Mouse (Mus musculus) embryonic facial prominence, embryonic 12.5 days (tissue): ENCODE data around the gene Gjd3. TPM values are rescaled to one million over a fixed set of nuclear protein-coding genes. Genes with fewer than 3 reads are reported as not detected.

Source experiments
- ATAC-seq: fragments of 200-750 bp; cut with Nextera tagmentation; 2 replicates; pipeline ENCODE4 v1.8.0; 2017; ENCODE audit not compliant: insufficient number of reproducible peaks, insufficient read depth, low FRiP score, low TSS enrichment
- H3K27ac ChIP-seq: fragments of 300-500 bp; sonication (generic); 2 replicates; pipeline ENCODE4 v1.5.1; 2016; ENCODE audit warnings: mild to moderate bottlenecking
- H3K27me3 ChIP-seq: fragments of 300-500 bp; sonication (generic); 2 replicates; pipeline ENCODE4 v1.6.1; 2016; ENCODE audit warnings: mild to moderate bottlenecking, moderate library complexity
- H3K36me3 ChIP-seq: fragments of 300-500 bp; sonication (generic); 2 replicates; pipeline ENCODE4 v1.6.1; 2016; ENCODE audit warnings: mild to moderate bottlenecking
- H3K4me1 ChIP-seq: fragments of 300-500 bp; sonication (generic); 2 replicates; pipeline ENCODE4 v1.6.1; 2016
- H3K4me2 ChIP-seq: fragments of 300-500 bp; sonication (generic); replicated peaks from 2 replicates; pipeline ENCODE4 v1.6.1; 2016; ENCODE audit warnings: mild to moderate bottlenecking, moderate library complexity
- H3K4me3 ChIP-seq: fragments of 300-500 bp; sonication (generic); 2 replicates; pipeline ENCODE4 v1.5.1; 2016; ENCODE audit warnings: mild to moderate bottlenecking
- H3K9ac ChIP-seq: fragments of 300-500 bp; sonication (generic); 2 replicates; pipeline ENCODE4 v1.6.1; 2016; ENCODE audit warnings: mild to moderate bottlenecking, moderate library complexity
- H3K9me3 ChIP-seq: fragments of 300-500 bp; sonication (generic); 2 replicates; pipeline ENCODE4 v1.6.1; 2016; ENCODE audit warnings: mild to moderate bottlenecking, moderate library complexity
- WGBS: fragments of 180-500 bp; shearing (Covaris S2); methylation state at CpG from one replicate; pipeline ENCODE4 v1.1.7; 2016; 5-methylcytosine and 5-hydroxymethylcytosine counted together
- polyA plus RNA-seq: library from polyadenylated mRNA; unstranded; fragments of >200 nt; fragmentation: Nextera tagmentation; extraction: Ambion mirVana; gene quantifications from 2 replicates; pipeline ENCODE4 v1.2.1, GENCODE M21; 2016

Gjd3 gene
- polyA plus RNA-seq, 1 experiment from 2014 or later: 0.73 TPM

DNA sequence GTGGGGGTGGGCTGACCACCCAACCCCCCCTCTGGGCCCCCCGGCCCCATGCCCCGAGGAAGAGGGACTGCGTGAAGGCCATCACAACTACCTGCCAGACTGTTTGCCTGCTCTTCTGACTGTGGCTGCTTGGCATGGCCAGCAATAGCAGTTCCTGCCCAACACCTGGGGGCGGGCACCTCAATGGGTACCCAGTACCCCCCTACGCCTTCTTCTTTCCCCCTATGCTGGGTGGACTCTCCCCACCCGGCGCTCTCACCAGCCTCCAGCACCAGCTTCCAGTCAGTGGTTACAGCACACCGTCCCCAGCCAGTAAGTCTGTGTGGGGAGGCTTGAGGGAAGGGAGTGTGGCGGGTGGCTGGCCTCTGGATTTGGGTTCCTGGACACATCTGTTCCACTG is 32.3 kb downstream of the Gjd3 start:
- Histone ChIP-seq H3K4me2 (no peak overlapping the region), H3K4me3 (no peak overlapping the region), H3K27me3 (no peaks in the 10 kb centered on the region), H3K4me1 (peaks cover 69% of the 10 kb centered on the region), H3K9ac (no peak overlapping the region), H3K27ac (no peak overlapping the region), H3K36me3 (peaks cover 26% of the 10 kb centered on the region), H3K9me3 (no peaks in the 10 kb centered on the region)
- 83% methylated on average over 9 of the region's 9 CpGs for WGBS
- ATAC-seq: no peak

- no peak overlapping the region for H3K4me3 ChIP-seq
- no peak overlapping the region for H3K4me2 ChIP-seq
- H3K9ac ChIP-seq: no peak overlapping the region
- H3K27ac ChIP-seq: no peak overlapping the region
- H3K9me3 ChIP-seq: no peaks in the 10 kb centered on the region
- peaks cover 26% of the 10 kb centered on the region for H3K36me3 ChIP-seq
- H3K4me1 ChIP-seq: peaks cover 69% of the 10 kb centered on the region
- WGBS: 79% methylated on average over 7 of the region's 7 CpGs
- H3K27me3 ChIP-seq: no peaks in the 10 kb centered on the region
- no peak for ATAC-seq
These were observed 32.8 kb downstream of the Gjd3 start for GRCm38 (mm10) chr11:98949958-98950460.

DNA sequence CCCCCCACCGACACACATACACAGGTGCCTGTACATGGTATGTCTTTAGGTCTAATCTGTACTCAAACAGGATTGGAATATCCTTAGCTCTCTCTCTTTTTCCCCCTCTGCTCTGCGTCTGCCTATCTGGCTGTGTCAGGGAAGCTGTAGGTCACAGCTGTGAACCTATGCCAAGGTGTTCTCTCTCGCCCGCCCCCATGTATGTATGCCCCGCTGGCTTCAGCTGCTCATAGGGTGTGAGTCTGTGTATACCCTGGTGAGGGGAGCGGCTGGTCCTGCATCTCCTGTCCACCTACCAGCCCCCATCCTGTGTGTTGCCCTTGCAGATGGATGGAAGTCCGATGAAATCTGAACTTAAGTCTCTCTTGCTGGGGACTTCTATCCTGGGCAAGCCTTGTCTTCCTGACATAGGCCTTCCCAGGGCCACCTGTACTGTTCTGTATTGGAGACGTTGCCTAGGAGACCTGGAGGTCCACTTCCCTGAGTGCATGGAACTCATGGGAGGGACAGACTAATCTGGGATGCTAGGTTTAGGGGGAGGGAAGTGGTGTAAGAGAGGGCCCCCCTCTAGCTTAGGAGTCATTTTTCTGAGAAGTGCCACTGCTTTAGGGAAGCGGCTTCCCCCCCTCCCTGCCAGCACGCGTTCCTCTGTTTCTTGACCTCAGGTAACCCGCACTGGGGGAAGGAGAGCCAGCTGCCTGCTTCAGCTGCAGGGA is 33.4 kb downstream of the Gjd3 start:
- no peak overlapping the region for H3K9ac ChIP-seq
- WGBS: 65% methylated on average over 12 of the region's 12 CpGs
- H3K4me2 ChIP-seq: no peak overlapping the region
- H3K36me3 ChIP-seq: peaks cover 26% of the 10 kb centered on the region
- H3K27me3 ChIP-seq: no peaks in the 10 kb centered on the region
- H3K27ac ChIP-seq: no peak overlapping the region
- H3K4me3 ChIP-seq: no peak overlapping the region
- H3K9me3 ChIP-seq: no peaks in the 10 kb centered on the region
- peaks cover 69% of the 10 kb centered on the region for H3K4me1 ChIP-seq
- no peak for ATAC-seq

GRCm38 (mm10) chr11:98947969-98948569 is 34.7 kb downstream of the Gjd3 start:
- ATAC-seq: no peak
- H3K36me3 ChIP-seq: peaks cover 26% of the 10 kb centered on the region
- peaks cover 69% of the 10 kb centered on the region for H3K4me1 ChIP-seq
- 0 out of 2 replicates have a peak overlapping the region, but pooled peaks have one; percentile 0 for H3K27ac ChIP-seq
- WGBS: 83% methylated on average over 18 of the region's 18 CpGs
- no peaks in the 10 kb centered on the region for H3K9me3 ChIP-seq
- no peak overlapping the region for H3K4me2 ChIP-seq
- no peaks in the 10 kb centered on the region for H3K27me3 ChIP-seq
- H3K4me3 ChIP-seq: no peak overlapping the region
- H3K9ac ChIP-seq: no peak overlapping the region

GRCm38 (mm10) chr11:98945605-98945977 is 37.2 kb downstream of the Gjd3 start:
- Histone ChIP-seq H3K27me3 (no peaks in the 10 kb centered on the region), H3K9me3 (no peaks in the 10 kb centered on the region), H3K4me1 (peaks cover 77% of the 10 kb centered on the region), H3K4me3 (no peak overlapping the region), H3K4me2 (peak overlapping the region; percentile 91; the same call in 1 of the 2 replicates), H3K27ac (peak overlapping the region; percentile 46; the same call in 1 of the 2 replicates), H3K9ac (no peak overlapping the region), H3K36me3 (peaks cover 11% of the 10 kb centered on the region)
- 44% methylated on average over 3 of the region's 3 CpGs for WGBS
- ATAC-seq: no peak

DNA sequence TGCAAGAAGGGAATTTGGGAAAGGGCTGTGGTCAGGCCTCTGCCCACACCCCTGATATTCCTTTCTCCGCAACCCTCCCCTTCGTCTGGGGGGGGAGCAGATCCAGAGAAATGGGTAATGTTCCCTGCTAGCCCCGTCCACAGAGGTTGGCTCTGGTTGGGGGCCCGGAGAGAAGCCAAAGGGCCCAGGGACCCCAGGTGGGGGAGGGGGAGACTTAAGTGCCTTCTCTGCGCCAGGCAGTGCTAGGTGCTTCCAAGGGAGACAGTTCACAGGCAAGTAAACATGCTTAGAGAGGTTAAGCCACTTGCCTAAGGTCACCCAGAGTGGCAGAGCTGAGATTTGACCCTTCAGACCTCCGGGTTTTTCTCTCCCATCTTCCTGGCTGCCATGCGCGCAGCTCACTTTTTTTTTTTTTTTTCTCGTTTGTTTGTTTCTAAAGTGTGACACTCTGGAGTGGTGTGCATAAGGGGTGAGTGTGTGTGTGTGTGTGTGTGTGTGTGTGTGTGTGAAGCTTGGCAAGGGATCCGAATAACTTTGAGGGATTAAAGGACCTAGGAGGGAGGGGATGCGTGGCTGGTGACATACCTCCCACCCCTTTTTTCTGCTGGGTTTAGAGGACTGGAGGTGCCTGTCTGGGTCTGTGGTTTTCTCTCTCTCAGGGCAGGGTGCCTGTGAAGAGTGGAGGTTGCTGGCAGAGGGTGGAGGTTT is 37.8 kb downstream of the Gjd3 start:
- H3K4me3 ChIP-seq: no peak overlapping the region
- no peaks in the 10 kb centered on the region for H3K27me3 ChIP-seq
- peak overlapping the region; percentile 55; the same call in 1 of the 2 replicates for H3K9ac ChIP-seq
- H3K4me1 ChIP-seq: peaks cover 80% of the 10 kb centered on the region
- WGBS: 20% methylated on average over 11 of the region's 11 CpGs
- peaks cover 6% of the 10 kb centered on the region for H3K36me3 ChIP-seq
- peak overlapping the region; percentile 99 for H3K27ac ChIP-seq
- H3K9me3 ChIP-seq: no peaks in the 10 kb centered on the region
- ATAC-seq: no peak
- H3K4me2 ChIP-seq: peak overlapping the region; percentile 91

DNA sequence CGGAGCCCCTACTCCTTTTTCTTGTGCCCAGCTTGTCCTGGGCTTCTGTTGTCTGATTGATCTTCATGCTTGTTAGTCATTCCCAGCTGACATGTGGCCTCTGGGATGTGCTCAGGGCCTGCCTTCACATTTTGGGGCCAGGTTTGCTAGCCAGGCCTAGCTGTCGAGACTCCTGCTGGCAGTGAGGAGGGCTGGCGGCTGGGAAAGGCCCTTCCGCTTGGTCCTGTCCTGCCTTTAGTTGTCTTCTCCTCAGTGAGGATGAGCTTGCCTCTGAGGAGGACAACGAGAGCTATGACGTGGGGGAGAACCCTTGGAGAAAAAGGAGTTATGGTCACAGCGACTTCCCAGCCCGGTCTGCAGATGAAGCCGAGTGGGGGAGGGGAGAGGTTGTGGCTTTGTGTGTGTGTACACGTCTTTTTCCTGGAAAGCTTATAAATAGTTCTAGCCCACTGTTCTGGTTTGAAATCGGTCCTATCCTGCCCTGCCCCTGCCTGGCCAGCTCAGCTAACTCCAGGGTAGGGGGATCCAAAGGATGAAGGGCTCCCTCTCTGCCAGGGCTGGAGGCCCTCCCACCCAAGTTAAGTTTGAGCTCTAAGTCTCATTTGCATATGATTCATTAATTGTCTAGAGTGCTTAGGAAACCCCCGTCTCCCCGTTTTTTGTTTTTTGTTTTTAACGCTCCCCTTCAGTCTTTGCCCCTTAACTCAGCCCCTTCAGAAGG is 38.9 kb downstream of the Gjd3 start:
- H3K27me3 ChIP-seq: no peaks in the 10 kb centered on the region
- peaks cover 80% of the 10 kb centered on the region for H3K4me1 ChIP-seq
- peak overlapping the region; percentile 99 for H3K27ac ChIP-seq
- no peak for ATAC-seq
- no peaks in the 10 kb centered on the region for H3K36me3 ChIP-seq
- 0 out of 2 replicates have a peak overlapping the region, but pooled peaks have one; percentile 5 for H3K4me3 ChIP-seq
- H3K4me2 ChIP-seq: peak overlapping the region; percentile 91
- peak overlapping the region; percentile 55; the same call in 1 of the 2 replicates for H3K9ac ChIP-seq
- 30% methylated on average over 14 of the region's 14 CpGs for WGBS
- H3K9me3 ChIP-seq: no peaks in the 10 kb centered on the region

GRCm38 (mm10) chr11:98942923-98943641 is 39.7 kb downstream of the Gjd3 start:
- peaks cover 82% of the 10 kb centered on the region for H3K4me1 ChIP-seq
- H3K4me3 ChIP-seq: peak overlapping the region; percentile 82; the same call in 1 of the 2 replicates
- H3K4me2 ChIP-seq: peak overlapping the region; percentile 91
- peak overlapping the region; percentile 55 for H3K9ac ChIP-seq
- H3K27me3 ChIP-seq: no peaks in the 10 kb centered on the region
- H3K27ac ChIP-seq: peak overlapping the region; percentile 99
- no peaks in the 10 kb centered on the region for H3K9me3 ChIP-seq
- no peak for ATAC-seq
- 45% methylated on average over 8 of the region's 8 CpGs for WGBS
- H3K36me3 ChIP-seq: no peaks in the 10 kb centered on the region

DNA sequence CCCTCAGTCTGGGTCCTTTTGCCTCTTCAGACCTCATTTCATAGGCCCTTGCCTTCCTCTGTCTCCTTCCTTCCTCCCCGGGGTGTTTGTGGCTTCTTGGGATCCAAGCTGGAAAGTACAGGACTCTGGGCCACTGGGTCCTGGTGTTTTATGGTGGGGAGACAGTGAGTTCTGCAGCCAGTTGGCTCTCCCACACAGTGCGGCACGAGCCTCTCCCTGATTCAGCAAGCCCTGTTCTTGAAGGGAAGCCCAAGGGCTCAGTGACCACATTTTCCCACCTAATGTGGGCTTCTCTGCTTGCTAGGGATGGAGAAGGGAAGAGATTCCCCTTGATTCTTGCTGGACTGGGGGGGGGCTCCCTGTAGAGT is 40.3 kb downstream of the Gjd3 start:
- H3K27ac ChIP-seq: peak overlapping the region; percentile 99
- no peaks in the 10 kb centered on the region for H3K27me3 ChIP-seq
- peak overlapping the region; percentile 55 for H3K9ac ChIP-seq
- no peak for ATAC-seq
- H3K4me2 ChIP-seq: peak overlapping the region; percentile 91
- H3K4me1 ChIP-seq: peaks cover 82% of the 10 kb centered on the region
- 57% methylated on average over 3 of the region's 3 CpGs for WGBS
- H3K36me3 ChIP-seq: no peaks in the 10 kb centered on the region
- no peaks in the 10 kb centered on the region for H3K9me3 ChIP-seq
- H3K4me3 ChIP-seq: peak overlapping the region; percentile 82

- H3K4me3 ChIP-seq: peak overlapping the region; percentile 82
- ATAC-seq: no peak
- 6% methylated on average over 15 of the region's 15 CpGs for WGBS
- peak overlapping the region; percentile 55 for H3K9ac ChIP-seq
- H3K9me3 ChIP-seq: no peaks in the 10 kb centered on the region
- no peaks in the 10 kb centered on the region for H3K36me3 ChIP-seq
- H3K4me1 ChIP-seq: peaks cover 81% of the 10 kb centered on the region
- H3K4me2 ChIP-seq: peak overlapping the region; percentile 91
- H3K27me3 ChIP-seq: no peaks in the 10 kb centered on the region
- H3K27ac ChIP-seq: peak overlapping the region; percentile 99
These were observed 40.8 kb downstream of the Gjd3 start for GRCm38 (mm10) chr11:98941826-98942550.
